Mouse (Mus musculus) adipocyte (in vitro differentiated cells): ENCODE measurements at regions not wholly inside any gene's neighbourhood (a gene's known extent, or its start where the extent isn't known, plus 50 kb on each side); places are given as distances from the start of the nearest gene placed in this dataset.
A peak's percentile ranks its signal among the peaks of the same experiment; 100 is the strongest.

ENCODE experiments used
- DNase-seq: peaks from one replicate; pipeline ENCODE4 v3.0.0-alpha.2; 2016; ENCODE audit warnings: low spot score

GRCm38 (mm10) chr5:141054991-141055390 lies 54.6 kb upstream of the Card11 start:
- no peak for DNase-seq

- no peak for DNase-seq
Observed at GRCm38 (mm10) chr5:141055596-141056343, 55.4 kb upstream of the Card11 start.

GRCm38 (mm10) chr5:141058141-141058540 lies 57.8 kb upstream of the Card11 start:
- DNase-seq, result no peak

DNA sequence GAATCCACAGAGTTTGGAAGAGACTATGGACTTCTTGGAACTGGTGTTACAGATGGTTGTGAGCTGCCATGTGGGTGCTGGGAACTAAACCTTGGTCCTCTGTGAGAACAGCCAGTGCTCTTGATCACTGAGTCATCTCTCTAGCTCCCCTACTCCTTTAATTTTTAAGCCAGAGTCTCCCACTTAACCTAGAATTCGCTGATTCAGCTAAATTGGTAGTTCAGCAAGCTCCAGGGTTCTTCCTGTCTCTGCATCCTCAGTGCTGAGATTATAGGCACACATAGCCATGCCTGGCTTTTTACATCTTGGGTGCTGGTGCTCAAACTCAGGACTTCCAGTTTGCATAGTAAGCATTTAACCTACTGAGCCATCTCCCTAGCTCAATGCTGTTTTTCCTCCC lies 58.5 kb upstream of the Card11 start:
- no peak for DNase-seq

DNA sequence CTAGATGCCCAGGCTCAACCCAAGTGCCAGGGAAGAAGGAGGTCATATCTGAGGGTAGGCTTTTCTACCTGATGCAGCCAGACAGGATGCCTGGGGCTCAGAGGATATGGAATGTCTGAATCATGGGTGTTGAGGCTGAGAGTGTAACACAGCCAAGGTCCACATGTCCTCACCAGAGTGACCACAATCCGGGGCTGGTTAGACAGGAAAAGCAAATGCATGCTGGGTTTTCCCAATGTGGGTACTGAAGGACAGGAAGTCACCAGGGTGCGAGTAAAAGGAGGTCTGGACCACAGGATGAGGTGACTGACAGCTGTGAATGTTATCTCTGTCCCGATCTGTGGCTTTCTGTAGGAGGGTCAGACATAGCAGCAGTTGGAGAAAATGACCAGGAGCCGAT lies 61.8 kb upstream of the Card11 start:
- no peak for DNase-seq

DNA sequence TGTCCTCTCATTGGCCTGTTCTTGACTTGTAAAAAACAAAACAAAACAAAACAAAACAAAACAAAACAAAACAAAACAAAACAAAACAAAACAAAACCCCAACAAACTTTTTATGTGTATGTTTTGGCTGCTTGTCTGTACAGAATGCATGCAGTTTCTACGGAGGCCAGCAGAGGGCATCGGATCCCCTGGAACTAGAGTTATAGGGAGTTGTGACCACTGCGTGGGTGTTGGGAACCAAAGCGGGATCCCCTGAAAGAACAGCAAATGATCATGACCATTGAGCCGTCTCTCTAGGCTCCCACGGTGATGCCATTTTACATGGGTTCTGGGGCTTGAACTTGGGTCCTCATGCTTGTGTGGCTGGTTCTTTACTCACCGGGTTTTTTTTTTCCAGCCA lies 67.2 kb upstream of the Card11 start:
- DNase-seq, result no peak

- no peak for DNase-seq
Observed at GRCm38 (mm10) chr5:141074457-141074856, 74.1 kb upstream of the Card11 start.

- no peak for DNase-seq
Observed at GRCm38 (mm10) chr5:141076158-141076557, 75.8 kb upstream of the Card11 start.

DNA sequence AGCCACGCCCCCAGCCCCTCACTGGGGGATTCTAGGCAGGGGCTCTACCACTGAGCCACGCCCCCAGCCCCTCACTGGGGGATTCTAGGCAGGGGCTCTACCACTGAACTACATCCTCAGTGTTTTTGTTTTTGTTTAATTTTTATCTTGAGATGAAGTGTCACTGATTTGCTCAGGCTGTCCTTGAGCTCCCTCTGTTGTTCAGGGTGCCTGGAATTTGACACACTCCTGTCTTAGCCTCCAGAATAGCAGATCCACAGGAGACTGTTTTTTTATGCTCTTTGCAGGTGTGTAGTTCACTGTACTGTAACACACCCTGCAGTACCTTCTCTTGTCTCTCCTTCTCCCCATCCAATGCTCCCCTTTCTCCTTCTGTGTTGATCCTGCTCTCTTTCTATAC lies 76.6 kb upstream of the Card11 start:
- no peak for DNase-seq

- no peak for DNase-seq
Observed at GRCm38 (mm10) chr5:141080896-141081295, 80.5 kb upstream of the Card11 start.

DNA sequence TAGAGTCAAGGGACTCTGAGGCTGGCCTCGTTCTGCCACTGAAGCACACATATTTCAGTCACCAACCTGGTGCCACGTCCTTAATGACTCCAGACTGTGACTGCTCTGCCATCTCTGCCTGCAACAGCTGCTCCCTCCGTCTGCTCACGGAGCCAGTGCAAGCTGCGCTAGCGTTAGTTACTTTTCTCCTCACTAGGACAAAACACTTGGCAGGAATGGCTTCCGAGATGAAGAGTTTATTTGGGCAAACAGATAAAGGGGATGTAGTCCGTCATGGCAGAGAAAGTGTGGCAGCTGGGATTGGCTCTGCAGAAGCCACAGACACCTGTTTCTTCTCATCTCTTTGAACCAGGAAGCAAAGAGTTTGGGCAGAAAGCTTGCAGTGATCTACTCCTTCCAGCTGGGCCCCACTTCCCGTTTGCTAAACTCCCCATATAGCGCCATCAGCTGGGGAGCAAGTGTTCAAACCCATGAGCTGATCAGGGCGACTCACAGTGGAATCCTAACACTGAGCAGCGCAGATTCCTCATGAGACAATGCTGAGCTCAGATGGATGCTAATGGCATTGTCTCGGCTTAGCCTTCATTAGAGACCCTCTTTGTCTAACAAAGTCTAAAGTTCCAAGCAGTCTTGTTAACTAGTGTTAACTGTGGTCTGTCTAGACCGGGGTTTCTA lies 83.8 kb upstream of the Card11 start:
- no peak for DNase-seq

- DNase-seq, result no peak
Observed at GRCm38 (mm10) chr5:141084746-141085145, 84.4 kb upstream of the Card11 start.

DNA sequence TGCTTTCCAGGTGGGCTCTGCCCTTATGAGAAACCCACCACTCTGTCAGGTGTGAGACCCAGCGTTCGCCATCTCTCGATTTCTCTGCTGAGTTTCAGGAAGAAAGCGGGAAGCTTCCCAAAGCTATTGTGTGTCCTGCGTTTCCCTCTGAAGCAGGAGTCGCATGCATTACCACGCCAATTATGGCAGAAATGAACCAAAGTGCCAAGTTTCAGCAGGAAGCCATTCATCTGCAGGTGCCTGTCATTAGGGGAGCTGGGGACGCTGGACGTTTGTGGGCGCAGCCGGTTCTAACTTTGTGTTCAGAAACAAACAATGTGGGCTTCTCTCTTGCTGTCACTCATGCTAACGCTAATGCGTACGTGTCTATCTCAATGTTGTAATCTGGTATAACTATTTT lies 91.3 kb upstream of the Card11 start:
- no peak for DNase-seq

- DNase-seq, result peak; percentile 5
Observed at GRCm38 (mm10) chr5:141093641-141094040, 93.3 kb upstream of the Card11 start.

DNA sequence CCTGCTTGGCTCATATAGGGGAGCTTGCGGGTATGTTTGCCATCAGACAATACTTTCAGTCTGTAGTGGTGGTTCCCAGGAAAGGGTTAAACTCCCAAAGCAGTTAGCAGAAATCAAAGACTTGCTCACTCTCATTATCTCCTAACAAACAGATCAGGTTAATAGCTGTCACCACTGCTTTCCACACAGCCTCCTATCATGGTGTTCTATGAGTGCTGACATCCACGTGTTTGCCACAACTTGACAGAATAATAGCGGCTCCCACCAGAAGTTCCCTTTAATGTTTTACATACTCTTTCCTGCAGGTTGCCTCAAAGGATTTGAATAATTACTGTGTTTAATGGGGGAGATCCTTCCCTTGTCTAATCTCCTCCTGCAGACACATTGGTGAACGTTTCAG lies 97.5 kb upstream of the Card11 start:
- DNase-seq, result no peak

- no peak for DNase-seq
Observed at GRCm38 (mm10) chr5:141111666-141112065, 111.3 kb upstream of the Card11 start.

- DNase-seq, result no peak
Observed at GRCm38 (mm10) chr5:141115273-141115904, 115.0 kb upstream of the Card11 start.

DNA sequence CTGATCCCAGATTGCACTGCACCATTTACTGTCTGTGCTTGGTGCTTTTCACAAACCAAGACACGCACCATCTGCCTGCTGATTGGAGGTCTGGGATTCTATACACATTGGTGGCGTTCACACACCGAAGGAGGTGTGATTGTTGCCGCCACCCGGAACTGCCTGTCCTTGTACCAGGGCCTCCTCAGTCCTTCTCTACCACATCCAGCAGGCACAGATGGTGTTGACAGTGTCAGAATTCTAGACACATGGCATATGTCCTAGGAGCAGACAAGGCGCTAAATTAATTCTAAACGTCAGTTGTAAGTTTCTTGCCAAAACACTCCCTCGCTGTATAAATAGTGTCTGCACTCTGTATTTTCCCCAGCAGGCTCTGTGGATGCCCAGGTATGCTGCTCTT lies 115.6 kb upstream of the Card11 start:
- DNase-seq, result no peak

GRCm38 (mm10) chr5:141125870-141126269 lies 115.4 kb upstream of the Sdk1 start:
- no peak for DNase-seq

GRCm38 (mm10) chr5:141126536-141126935 lies 114.8 kb upstream of the Sdk1 start:
- no peak for DNase-seq

GRCm38 (mm10) chr5:141131036-141131435 lies 110.3 kb upstream of the Sdk1 start:
- no peak for DNase-seq

- no peak for DNase-seq
Observed at GRCm38 (mm10) chr5:141131906-141132305, 109.4 kb upstream of the Sdk1 start.

GRCm38 (mm10) chr5:141136239-141136638 lies 105.1 kb upstream of the Sdk1 start:
- no peak for DNase-seq
